Mouse (Mus musculus) left cerebral cortex, postnatal 25 days (tissue): ENCODE measurements around the gene Otos. TPM values are rescaled to one million over a fixed set of nuclear protein-coding genes. Genes with fewer than 3 reads are reported as not detected.

ENCODE experiments used
- DNase-seq, 2 experiments: peaks; one replicate each; pipeline ENCODE4 v3.0.0; 2022; ENCODE audit warnings: low spot score in 2 of 2, mixed read lengths in 1 of 2
- intact Hi-C: fragments of 180-260 bp; cut with DNase I; formaldehyde crosslinking; loops from one replicate; pipeline ENCODE4 v1.15.1; 2025
- total RNA-seq, 2 experiments: library from RNA; stranded (reverse); gene quantifications; 2 replicates each; pipeline ENCODE4 v1.2.3; 2021

Otos gene
- total RNA-seq, 2 experiments from 2014 or later, result not detected

DNA sequence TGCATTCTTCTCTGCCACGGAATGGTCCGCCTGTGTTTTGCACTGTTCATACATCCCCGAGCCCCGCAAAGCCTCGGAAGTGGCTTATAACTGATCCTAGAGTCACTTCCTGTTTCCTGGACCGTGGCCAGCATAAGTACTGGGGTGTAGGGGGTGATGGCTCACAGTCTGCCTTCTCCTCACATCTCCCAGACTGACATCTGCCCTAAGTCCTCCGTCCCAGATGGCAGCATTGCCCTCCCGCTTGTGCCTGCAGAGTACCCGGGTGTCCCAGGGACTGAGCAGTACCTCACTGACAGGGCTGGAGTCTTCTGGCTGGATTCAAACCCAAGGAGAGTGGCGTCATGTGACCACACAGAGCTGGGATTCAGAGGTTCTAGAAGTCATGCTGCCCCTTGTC is 444 bp downstream of the Otos start:
- no peak for DNase-seq
- intact Hi-C loops, result loop anchor here (1.0 to 5.0 kb wide), 4 partner anchors 33 to 249 kb away; no protein-coding TSS in a partner anchor

DNA sequence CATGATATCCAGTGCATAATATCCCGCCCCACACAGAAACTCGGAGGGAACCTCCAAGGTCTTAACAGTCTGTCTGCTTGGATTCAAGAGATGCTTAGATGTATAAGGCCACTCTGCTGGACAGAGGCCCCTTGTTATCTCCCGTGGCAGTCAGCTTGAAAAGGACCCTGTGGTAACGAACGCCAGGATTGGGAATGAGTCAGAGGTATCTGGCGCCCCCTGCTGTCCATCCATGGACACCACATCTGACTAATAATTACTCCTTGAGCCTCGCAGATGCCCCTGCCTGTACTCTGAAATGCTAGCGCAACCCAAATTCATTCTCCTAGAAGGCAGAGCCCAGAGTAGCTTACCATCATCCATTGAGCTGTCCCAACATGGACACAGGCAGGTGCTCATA is 889 bp downstream of the Otos start:
- intact Hi-C loops, result loop anchor here (1.0 to 5.0 kb wide), 4 partner anchors 33 to 250 kb away; no protein-coding TSS in a partner anchor
- peak; percentile 65 to 70 for DNase-seq

DNA sequence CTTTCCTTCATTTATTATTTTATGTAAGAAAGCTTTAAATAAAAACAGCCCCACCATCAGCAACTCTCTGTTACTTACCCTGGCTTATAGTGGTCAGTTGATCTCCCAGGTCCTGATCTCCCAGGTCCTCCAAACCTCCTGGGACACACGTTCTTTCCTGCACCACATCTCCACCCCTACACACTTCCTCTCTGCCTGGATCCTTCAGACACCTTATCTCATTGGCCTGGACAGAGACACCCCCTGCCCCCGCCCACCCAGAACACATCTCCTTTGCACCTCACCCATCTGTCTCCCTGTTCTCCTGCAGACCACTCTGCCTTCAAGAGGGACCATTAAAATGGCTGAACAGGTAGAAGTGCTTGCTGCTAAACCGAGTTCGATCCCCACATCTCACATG is 1.6 kb downstream of the Otos start:
- DNase-seq, result no peak
- intact Hi-C loops, result loop anchor here (5.0 kb wide), 1 partner anchor 250 kb away; no protein-coding TSS in a partner anchor

DNA sequence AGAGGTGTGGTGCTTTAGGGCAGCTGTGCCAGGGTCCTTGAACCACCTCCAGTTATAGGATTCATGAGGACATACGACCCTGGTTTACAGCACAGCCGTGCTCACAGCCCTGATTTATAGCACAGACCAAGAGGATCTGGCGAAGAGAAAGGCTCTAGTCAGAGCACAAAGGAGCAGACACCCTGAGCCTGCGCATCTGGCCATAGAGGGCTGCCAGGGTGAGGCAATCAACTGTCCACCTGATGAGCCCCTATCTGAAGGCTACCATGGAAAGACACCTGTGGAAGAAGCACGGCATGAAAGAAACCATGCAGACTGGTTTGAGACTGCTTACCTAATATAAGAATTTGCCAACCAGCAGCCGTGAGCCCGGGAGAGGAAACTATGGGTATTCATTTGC is 2.0 kb downstream of the Otos start:
- intact Hi-C loops, result loop anchor here (5.0 kb wide), 1 partner anchor 251 kb away; no protein-coding TSS in a partner anchor

DNA sequence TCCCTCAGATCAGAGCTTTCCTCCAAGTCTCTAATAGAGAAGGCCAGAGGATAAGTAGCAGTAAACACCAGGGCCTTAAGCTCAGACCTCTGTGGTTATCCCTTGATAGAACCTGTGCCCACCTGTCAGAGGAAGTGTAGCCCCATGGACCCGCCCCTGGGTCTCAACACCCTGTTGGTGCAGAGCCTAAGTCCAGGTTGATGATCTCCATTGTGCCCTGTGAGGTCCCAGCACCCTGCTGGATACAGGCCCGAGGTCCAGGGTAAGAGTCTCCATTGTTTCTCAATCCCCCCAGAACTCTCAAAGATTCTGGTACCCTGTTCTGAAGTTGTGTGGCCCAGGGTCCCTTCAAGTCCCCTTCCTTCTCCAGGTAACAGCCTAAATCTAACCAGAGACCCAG is 2.5 kb downstream of the Otos start:
- intact Hi-C loops, result loop anchor here (5.0 kb wide), 1 partner anchor 251 kb away; no protein-coding TSS in a partner anchor
- no peak for DNase-seq

More for the DNA sequence above, 2.0 kb downstream of the Otos start:
- no peak for DNase-seq

DNA sequence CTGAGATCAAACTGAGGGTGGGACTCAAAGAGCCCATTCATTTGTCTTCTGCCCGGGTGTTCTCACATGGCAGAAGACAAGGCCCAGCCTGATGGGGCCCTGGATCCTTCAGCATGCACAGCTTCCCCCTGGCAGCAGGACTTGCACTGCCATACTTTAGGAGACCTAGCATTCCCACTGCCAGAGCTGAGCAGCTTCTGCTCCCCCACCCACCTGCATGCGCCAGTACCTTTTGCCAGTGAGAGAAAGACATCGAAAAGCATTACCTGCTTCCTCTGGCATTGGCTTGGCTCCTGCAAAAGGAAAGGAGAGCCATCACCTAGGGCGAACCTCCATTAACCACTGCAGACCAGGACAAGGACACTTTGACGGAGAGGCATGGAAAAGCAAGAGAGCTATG is 3.7 kb downstream of the Otos start:
- intact Hi-C loops, result loop anchor here (5.0 kb wide), 2 partner anchors 252 to 262 kb away; partner anchors contain the start of gene Dusp28

DNA sequence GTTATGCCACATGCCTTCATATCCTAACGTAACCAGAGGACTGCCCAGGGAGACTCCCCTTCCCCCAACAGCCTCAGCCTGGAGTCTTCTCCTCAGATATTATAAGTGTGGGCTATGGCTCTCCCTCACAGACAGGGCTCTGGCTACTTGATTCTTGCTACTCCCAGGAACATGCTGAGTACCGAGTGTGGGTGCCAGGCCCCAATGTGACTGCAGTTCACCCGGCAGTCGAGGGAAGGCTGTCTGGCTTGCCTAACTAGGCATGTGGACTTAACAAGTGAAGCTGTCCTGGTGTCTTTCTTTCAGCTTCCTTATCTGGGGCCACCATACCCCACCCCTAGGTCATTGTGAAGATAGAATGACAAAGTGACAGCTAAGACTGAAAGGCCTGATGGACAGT is 5.0 kb downstream of the Otos start:
- no peak for DNase-seq
- intact Hi-C loops, result loop anchor here (5.0 kb wide), 1 partner anchor 264 kb away; the partner anchor contains the start of gene Dusp28

More for the DNA sequence above, 3.7 kb downstream of the Otos start:
- no peak for DNase-seq

DNA sequence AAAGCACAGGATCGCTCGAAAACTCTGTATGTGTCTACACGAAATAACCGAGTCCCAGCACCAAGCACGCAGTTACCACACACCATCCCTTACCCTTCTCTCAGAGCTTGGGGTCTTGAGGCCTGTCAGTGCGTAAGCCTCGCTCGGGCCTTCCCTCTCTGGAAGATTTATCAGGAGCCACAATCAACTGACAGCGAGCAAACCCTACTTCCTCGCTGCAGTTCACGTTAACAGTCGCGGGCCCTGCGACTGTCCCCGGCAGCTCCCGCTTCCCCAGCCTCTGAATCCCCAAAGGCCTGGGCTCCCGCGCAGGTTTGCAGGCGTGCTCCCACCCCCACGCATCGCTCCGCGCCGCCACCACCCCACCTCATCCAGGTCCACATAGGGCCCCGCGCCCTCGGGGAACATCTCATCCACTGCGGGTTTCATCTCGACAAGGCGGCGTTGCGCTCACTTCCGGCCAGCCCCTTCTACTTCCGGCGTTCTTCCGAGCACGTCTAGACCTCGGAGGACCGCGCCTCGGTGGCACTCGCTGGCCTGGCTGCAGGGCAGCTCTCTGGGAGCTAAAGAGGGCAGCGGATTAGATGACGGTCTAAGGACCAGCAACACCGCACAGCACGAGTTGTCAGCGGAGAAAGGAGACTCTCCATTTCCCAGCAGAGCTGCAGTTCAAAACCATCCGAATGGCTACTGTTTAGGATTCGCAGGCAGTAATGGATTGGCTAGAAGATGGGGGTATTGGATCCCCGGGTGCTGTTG is 6.9 kb downstream of the Otos start, which contains the start of gene Cops9:
Gene Cops9 (minus strand): TSS at position 472 of the 759 bp plus-strand sequence.
- intact Hi-C loops, result loop anchor here (5.0 kb wide), 1 partner anchor 266 kb away; the partner anchor contains the start of gene Dusp28
- peak; percentile 92 to 93 for DNase-seq

DNA sequence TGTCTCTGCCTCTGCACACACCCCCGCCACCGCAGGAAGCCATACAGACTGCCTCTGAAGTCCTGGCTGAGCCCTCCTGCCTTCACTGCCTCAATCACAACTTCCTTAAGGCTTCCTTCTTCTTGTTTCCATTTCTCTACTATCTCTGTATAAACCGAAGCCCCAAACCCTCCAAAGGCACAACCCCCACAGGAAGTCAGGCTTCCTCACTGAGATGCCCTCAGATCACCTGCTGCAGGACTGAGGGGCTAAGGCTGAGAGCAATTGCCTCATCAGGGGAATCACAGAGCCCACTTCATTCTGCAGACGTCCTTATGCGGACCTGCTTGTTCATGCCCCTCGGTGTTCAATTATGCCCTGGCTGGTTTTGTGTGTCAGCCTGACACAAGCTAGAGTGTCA is 8.2 kb downstream of the Otos start:
- intact Hi-C loops, result loop anchor here (5.0 kb wide), 1 partner anchor 267 kb away; the partner anchor contains the start of gene Dusp28
- no peak for DNase-seq

DNA sequence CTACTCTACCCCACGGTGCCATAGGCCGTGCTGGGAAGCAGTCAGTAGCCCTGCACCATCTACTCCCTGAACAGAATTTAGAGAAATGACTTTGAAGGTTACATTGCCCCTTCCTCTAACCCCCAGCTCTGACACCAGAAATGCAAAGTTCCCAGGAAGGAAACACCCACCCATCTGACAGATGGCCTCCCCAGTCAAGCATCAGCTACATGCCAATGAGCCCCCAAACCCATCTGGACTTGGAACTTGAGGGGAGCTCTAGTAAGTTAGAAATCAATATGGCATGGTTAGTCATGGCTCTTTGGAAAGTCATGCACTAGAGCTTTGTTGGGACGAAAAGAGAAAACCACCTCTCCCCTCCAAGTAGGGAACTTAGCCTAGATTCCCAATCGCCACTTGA is 9.9 kb downstream of the Otos start:
- intact Hi-C loops, result no loop called here
- no peak for DNase-seq

DNA sequence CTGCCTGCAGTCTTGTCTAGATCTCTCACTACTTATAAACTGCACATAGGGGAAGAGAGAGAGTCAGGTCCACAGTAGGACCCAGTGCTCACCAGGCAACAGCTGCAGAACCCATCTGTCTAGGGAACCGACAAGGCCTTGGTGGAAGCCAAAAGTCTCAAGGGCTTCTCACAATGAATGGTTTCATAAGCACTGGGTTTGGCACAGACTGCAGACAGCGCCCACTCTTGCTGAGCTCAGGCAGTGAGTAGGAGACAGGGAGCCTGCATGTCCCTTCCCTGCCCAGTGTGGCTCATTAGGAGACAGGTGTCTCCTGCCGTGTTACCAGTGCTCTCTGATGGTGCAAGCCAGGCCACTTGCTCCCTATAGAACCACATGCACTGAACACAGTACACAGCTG is 10.5 kb downstream of the Otos start:
- DNase-seq, result peak; percentile 53 to 91
- intact Hi-C loops, result no loop called here

DNA sequence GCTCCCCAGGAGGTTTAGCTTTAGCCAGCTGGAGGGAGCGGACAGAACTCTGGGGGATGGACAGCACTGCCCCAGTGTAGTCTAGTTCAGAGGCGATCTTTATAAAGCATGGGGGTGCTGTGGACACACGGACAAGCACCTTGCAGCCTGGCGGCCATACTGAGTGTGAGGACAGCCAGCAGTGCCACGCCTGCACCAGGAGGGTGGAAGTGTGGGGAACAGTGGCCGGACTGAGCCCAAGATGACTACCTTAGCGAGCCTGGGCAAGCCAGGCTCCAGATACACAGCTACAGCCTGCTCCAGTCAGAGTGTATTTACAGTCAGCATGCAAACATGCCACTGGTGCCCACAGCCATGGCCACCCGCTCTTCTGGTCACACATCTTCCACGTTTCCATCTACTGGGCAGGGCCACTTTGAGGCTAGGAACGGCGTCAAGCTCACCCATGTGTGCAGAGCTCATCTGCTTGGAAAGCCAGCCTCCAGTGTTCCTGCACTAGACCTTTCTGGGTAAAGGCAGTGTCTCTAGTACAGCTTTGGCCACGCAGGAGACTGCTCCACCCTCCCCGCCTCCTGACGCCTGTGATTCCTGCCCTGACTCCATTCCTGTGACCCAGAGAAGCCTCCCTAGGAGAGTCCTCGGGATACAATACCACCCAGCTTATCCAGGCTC is 11.0 kb downstream of the Otos start:
- no peak for DNase-seq
- intact Hi-C loops, result no loop called here

DNA sequence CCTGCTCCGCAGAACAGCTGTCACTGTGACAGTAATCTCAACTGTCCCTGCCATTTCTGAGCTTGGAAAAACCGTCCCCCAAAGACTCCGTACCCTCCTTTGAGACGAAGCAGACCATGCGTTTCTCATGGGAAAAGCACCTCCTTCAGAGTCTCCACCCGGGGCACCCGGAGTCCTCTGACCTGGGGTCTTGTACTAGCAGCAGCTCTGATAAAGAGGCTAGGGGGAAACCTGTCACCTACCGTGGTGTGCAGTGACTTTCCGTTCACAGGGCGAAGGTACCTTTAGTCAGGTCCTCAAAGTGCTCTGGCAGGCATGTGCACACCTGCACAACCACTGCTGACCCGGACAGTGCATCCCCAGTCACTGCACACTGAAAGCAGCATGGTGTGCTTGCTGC is 12.0 kb downstream of the Otos start:
- intact Hi-C loops, result no loop called here
- no peak for DNase-seq

DNA sequence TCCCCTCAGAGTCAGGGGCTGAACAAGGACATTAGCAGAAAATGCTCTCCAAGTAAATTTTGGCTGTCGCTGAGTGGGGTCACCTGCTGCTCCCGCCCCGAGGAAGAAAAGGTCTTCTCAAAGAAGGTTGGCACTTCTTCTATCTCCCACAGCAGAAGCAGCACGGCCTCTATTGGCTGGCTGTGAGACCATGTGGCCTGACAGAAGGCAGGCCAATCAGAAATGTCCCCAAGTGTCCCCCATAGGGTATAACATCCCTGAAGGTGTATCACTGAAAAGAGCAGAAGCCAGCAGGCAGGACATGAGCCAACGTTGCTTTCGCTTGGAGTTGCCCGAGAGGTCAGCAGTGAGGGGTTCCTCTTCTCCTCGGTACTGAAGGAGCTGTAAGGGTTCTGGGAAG is 12.6 kb downstream of the Otos start:
- intact Hi-C loops, result no loop called here
- DNase-seq, result no peak

DNA sequence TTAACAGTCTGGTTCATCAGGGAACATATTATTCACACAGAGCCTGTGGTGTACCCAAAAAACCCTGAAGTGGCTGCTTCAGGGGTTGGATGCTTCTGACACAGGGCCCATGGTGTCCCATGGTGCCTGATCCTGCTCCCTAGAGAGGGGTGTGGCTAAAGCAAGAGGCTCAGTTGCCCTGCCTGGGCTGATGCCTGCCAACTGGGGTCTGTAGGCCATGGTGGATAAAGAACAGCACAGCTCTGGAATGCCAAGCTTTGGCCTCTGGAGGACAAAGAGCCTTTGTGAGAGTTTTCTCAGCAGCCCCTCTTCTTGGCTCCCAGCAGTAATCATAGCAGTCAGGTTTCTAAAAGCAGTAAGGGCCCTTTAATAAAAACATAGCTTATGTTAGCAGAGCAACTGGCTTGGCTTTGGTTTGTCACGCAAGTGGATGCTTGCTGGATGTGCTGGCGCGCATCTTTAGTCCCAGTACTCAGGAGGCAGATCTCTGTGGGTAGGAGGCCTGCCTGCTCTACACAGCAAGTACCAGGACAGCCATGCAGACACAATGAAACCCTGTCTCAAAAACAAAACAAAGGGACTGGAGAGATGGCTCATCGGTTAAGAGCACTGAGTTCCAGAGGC is 13.6 kb downstream of the Otos start:
- intact Hi-C loops, result no loop called here
- DNase-seq, result no peak

DNA sequence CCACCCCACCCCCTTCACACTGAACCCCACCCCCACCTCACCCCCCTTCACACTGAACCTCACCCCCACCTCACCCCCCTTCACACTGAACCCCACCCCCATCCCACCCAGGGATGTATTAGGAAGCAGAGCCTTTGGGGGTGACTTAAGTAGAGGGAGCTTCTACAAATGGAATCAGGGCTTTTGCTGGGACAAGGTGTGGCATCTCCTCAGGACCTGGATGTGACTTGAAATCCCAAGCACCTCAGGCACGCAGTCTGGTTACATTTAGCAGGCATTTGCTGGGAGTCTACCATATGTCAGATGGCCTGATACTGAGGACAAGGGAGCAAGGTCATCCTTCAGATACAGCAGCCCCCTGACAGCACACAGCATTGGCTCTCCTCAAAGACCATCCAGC is 14.1 kb downstream of the Otos start:
- intact Hi-C loops, result no loop called here
- no peak for DNase-seq

DNA sequence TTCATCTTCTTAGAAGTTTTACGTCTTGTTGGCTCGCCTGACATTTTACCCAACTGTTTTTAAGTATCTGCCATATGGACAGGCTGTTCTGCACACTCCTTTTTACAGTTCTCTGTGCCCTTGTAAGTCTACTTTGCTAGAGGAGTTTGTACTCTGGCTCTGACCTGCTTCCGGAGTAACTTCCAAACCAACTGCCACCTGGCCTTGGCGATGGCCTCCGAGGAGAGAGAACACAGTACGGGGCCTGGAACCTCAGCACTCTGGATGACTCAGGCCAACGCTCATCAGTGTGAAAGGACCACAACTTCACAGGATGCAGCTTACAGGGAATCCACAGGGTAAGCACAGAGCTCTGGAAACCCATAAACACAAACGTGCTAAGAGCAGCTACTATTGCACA is 14.9 kb downstream of the Otos start:
- intact Hi-C loops, result no loop called here
- no peak for DNase-seq

DNA sequence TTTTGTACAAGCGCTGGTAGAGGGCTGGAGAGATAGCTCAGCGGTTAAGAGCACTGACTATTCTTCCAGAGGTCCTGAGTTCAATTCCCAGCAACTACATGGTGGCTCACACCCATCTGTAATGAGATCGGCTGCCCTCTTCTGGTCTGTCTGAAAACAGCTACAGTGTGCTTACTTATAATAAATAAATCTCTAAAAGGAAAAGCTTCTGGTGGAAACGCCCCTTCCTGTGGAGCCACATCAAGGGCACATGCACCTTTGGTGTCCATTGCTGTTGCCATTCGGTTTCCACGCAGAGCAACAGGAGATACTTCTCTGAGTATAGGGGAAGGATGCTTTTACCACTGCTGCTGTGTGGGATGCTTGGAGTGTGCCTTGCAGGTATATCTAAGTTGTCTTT is 15.7 kb downstream of the Otos start:
- intact Hi-C loops, result no loop called here
- no peak for DNase-seq

DNA sequence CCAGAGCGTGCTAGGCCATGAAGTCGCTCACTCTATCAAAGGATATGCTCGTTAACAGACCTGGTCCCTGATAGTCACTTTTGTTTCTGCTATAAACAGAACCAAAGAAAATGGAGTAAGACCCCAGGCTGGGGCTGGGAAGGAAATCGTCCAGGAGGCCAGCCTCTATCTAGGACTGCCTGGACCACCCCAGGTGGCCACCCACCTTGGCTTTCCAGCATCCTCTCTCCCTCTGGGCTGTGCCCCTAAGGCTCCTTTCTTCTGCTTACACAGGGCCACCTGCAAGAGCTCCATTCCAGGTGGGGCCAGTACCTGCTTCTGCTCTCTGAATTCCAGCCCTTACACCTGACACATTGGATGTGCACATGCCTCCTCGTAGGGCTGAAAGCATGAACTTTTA is 16.4 kb downstream of the Otos start:
- intact Hi-C loops, result no loop called here
- no peak for DNase-seq

DNA sequence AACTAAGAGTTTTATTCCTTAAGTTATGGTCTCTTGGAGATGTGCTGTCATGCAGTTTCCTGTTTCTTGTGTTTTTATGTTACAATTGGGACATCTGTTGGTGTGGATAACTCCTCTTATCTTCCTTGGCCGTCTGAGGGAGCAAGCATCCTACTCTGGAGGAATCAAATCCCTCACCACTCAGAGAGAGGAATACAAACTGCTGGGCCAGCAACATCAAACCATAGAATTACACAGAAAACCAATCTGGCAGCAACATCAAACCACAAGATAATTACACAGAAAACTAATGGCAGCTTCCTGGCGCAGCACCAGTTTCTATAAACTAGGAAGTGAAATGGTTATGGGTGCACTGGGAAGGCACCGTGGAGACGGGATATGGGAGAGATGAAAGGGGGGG is 20.4 kb downstream of the Otos start:
- intact Hi-C loops, result no loop called here
- no peak for DNase-seq
